Mouse (Mus musculus) midbrain, embryonic 15.5 days (tissue): Measurements from ENCODE around the gene Lingo4. TPM values are rescaled to one million over a fixed set of nuclear protein-coding genes. Genes with fewer than 3 reads are reported as not detected.

Experiments
- ATAC-seq: fragments of 200-750 bp; cut with Nextera tagmentation; replicated peaks from 2 replicates; pipeline ENCODE4 v1.8.0; 2017; ENCODE audit warnings: moderate TSS enrichment
- H3K27ac ChIP-seq: fragments of 300-500 bp; sonication (generic); 2 replicates; pipeline ENCODE4 v1.5.1; 2015; ENCODE audit warnings: mild to moderate bottlenecking, inconsistent platforms
- H3K27me3 ChIP-seq: fragments of 300-500 bp; sonication (generic); replicated peaks from 2 replicates; pipeline ENCODE4 v1.6.1; 2015; ENCODE audit warnings: inconsistent platforms
- H3K36me3 ChIP-seq: fragments of 300-500 bp; sonication (generic); replicated peaks from 2 replicates; pipeline ENCODE4 v1.6.1; 2015; ENCODE audit warnings: inconsistent platforms
- H3K4me1 ChIP-seq: fragments of 300-500 bp; sonication (generic); 2 replicates; pipeline ENCODE4 v1.6.1; 2015; ENCODE audit warnings: inconsistent platforms
- H3K4me2 ChIP-seq: fragments of 300-500 bp; sonication (generic); 2 replicates; pipeline ENCODE4 v1.6.1; 2015; ENCODE audit warnings: inconsistent platforms, mild to moderate bottlenecking, moderate library complexity
- H3K4me3 ChIP-seq: fragments of 300-500 bp; sonication (generic); 2 replicates; pipeline ENCODE4 v1.5.1; 2015; ENCODE audit warnings: mild to moderate bottlenecking, inconsistent platforms
- H3K9ac ChIP-seq: fragments of 300-500 bp; sonication (generic); 2 replicates; pipeline ENCODE4 v1.6.1; 2015; ENCODE audit warnings: mild to moderate bottlenecking, inconsistent platforms
- H3K9me3 ChIP-seq: fragments of 300-500 bp; sonication (generic); 2 replicates; pipeline ENCODE4 v1.6.1; 2016; ENCODE audit warnings: inconsistent platforms
- WGBS: fragments of 180-500 bp; shearing (Covaris S2); methylation state at CpG from one replicate; pipeline ENCODE4 v1.1.7; 2015; ENCODE audit warnings: mixed read lengths; 5-methylcytosine and 5-hydroxymethylcytosine counted together
- polyA plus RNA-seq: library from polyadenylated mRNA; unstranded; fragments of >200 nt; fragmentation: Nextera tagmentation; extraction: Ambion mirVana; gene quantifications from 2 replicates; pipeline ENCODE4 v1.2.1, GENCODE M21; 2015

Gene Lingo4
- polyA plus RNA-seq, 1 experiment from 2014 or later: 1.6 TPM

DNA sequence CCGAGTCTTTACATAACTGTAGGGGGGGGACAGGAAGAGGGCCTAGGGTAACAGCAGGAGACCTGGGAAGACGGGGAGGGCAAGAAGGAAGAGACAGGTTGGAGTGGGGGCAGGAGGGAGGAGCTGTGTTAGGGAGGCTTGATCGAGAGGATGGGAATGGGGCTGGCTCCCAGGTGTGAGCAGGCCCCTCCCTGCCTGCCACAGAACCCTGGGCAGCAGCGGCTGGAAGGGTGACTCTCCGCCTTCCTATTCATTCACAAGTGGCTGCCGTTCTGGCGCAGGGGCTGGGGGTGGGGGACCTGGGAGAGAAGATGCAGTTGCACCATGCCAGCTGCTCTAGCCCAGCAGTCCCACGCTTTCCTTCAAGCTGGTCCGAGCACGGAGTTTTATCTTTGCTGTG lies 25.2 kb upstream of the Lingo4 start:
- ATAC-seq: peak; percentile 35
- no peaks in the 10 kb centered on the region for H3K36me3 ChIP-seq
- 4% methylated on average over 10 of the region's 10 CpGs for WGBS
- no peak overlapping the region for H3K9ac ChIP-seq
- peaks cover 22% of the 10 kb centered on the region for H3K4me1 ChIP-seq
- 0 out of 2 replicates have a peak overlapping the region, but pooled peaks have one; percentile 7 for H3K4me3 ChIP-seq
- H3K9me3 ChIP-seq: no peaks in the 10 kb centered on the region
- peak overlapping the region; percentile 42 for H3K4me2 ChIP-seq
- H3K27ac ChIP-seq: no peak overlapping the region
- no peaks in the 10 kb centered on the region for H3K27me3 ChIP-seq

DNA sequence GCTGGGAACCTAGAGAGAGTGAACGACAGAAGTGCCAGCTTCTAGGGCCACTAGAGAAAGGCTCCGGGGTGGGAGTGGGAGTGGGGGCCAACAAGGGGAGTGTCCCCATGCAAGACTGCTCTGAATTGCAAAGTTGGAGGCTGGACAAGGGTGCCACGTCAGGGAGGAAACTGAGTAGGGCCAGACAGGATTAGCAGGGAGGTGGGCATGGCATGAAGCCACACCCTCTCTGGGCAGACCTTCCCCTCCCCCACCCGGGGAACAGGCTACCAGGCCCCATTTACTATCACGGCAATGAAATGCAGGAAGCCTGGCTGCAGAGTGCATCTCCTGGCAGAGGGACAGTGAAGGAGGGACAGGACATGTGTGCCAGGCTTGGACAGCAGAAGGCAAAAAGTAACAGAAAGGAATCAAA lies 24.7 kb upstream of the Lingo4 start:
- Histone ChIP-seq H3K36me3 (no peaks in the 10 kb centered on the region), H3K4me3 (no peak overlapping the region), H3K27me3 (no peaks in the 10 kb centered on the region), H3K9me3 (no peaks in the 10 kb centered on the region), H3K4me1 (peaks cover 22% of the 10 kb centered on the region), H3K9ac (no peak overlapping the region), H3K27ac (no peak overlapping the region), H3K4me2 (peak overlapping the region; percentile 42)
- ATAC-seq: peak; percentile 62
- 2% methylated on average over 5 of the region's 5 CpGs for WGBS

DNA sequence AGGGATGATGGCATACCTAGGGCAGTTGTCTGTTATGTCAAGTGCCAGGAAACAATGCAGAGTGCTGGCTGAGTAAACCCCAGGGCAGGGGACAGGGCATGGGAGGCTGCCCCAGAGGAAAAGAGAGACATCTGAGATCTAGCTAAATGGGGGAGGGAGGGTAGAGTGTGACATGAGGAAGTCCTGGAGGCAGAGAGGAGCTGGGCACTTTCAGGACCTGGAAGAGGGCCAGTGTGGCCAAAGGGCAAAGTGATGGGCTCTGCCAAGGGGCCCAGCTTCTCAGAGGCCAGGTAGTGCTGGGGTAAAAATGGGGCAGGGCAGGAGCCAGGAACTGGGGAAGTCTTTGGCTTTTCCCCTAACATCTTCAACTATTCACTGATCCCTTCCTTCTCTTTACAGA lies 23.7 kb upstream of the Lingo4 start:
- no peak overlapping the region for H3K27ac ChIP-seq
- no peak for ATAC-seq
- no peak overlapping the region for H3K4me3 ChIP-seq
- H3K9me3 ChIP-seq: no peaks in the 10 kb centered on the region
- H3K36me3 ChIP-seq: no peaks in the 10 kb centered on the region
- no peak overlapping the region for H3K9ac ChIP-seq
- H3K27me3 ChIP-seq: no peaks in the 10 kb centered on the region
- peaks cover 22% of the 10 kb centered on the region for H3K4me1 ChIP-seq
- no peak overlapping the region for H3K4me2 ChIP-seq

- H3K4me1 ChIP-seq: peaks cover 23% of the 10 kb centered on the region
- H3K4me2 ChIP-seq: no peak overlapping the region
- no peak for ATAC-seq
- no peaks in the 10 kb centered on the region for H3K36me3 ChIP-seq
- no peaks in the 10 kb centered on the region for H3K9me3 ChIP-seq
- no peak overlapping the region for H3K9ac ChIP-seq
- H3K27ac ChIP-seq: no peak overlapping the region
- WGBS: 70% methylated on average over 2 of the region's 2 CpGs
- no peak overlapping the region for H3K4me3 ChIP-seq
- no peaks in the 10 kb centered on the region for H3K27me3 ChIP-seq
These were observed 23.2 kb upstream of the Lingo4 start for GRCm38 (mm10) chr3:94375146-94375545.

DNA sequence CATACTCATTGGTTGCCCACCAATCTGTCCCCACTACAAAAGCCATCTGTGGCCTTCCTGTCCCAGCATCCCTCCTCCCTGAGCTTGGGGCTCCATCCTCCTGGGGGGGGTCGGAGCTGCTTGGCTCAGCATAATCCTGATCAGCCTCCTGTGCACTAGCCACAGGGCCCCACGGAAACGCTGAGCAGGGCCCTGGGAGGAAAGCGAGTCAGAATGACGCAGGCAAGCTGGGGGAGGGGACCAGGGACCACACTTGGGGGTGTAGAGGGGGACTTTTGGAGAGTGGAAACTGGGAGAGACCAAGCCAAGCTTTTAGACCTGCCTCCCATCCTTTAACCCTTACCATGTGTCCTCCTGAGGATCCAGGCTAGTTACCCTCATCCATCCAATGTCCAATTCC lies 22.5 kb upstream of the Lingo4 start:
- no peak for ATAC-seq
- Histone ChIP-seq H3K27me3 (no peaks in the 10 kb centered on the region), H3K4me2 (no peak overlapping the region), H3K9ac (no peak overlapping the region), H3K27ac (no peak overlapping the region), H3K36me3 (no peaks in the 10 kb centered on the region), H3K4me3 (no peak overlapping the region), H3K9me3 (no peaks in the 10 kb centered on the region), H3K4me1 (peaks cover 24% of the 10 kb centered on the region)
- 49% methylated on average over 5 of the region's 5 CpGs for WGBS

- Histone ChIP-seq H3K27me3 (no peaks in the 10 kb centered on the region), H3K9ac (no peak overlapping the region), H3K9me3 (no peaks in the 10 kb centered on the region), H3K36me3 (no peaks in the 10 kb centered on the region), H3K4me2 (no peak overlapping the region), H3K4me3 (no peak overlapping the region), H3K27ac (no peak overlapping the region), H3K4me1 (peaks cover 19% of the 10 kb centered on the region)
- WGBS: 22% methylated on average over 13 of the region's 13 CpGs
- no peak for ATAC-seq
These were observed 21.0 kb upstream of the Lingo4 start for GRCm38 (mm10) chr3:94377028-94377923.

GRCm38 (mm10) chr3:94379831-94380510 lies 18.3 kb upstream of the Lingo4 start:
- Histone ChIP-seq H3K27ac (no peak overlapping the region), H3K27me3 (no peaks in the 10 kb centered on the region), H3K36me3 (no peaks in the 10 kb centered on the region), H3K4me3 (no peak overlapping the region), H3K9me3 (no peaks in the 10 kb centered on the region), H3K9ac (no peak overlapping the region), H3K4me2 (no peak overlapping the region), H3K4me1 (0 out of 2 replicates have a peak, but pooled peaks cover 2% of the 10 kb centered on the region)
- ATAC-seq: no peak
- WGBS: 29% methylated on average over 9 of the region's 9 CpGs

- Histone ChIP-seq H3K9me3 (no peaks in the 10 kb centered on the region), H3K36me3 (no peaks in the 10 kb centered on the region), H3K9ac (no peak overlapping the region), H3K4me1 (0 out of 2 replicates have a peak, but pooled peaks cover 2% of the 10 kb centered on the region), H3K4me2 (no peak overlapping the region), H3K27ac (no peak overlapping the region), H3K4me3 (no peak overlapping the region), H3K27me3 (no peaks in the 10 kb centered on the region)
- no peak for ATAC-seq
- 73% methylated on average over 5 of the region's 5 CpGs for WGBS
These were observed 16.0 kb upstream of the Lingo4 start for GRCm38 (mm10) chr3:94382308-94382707.

DNA sequence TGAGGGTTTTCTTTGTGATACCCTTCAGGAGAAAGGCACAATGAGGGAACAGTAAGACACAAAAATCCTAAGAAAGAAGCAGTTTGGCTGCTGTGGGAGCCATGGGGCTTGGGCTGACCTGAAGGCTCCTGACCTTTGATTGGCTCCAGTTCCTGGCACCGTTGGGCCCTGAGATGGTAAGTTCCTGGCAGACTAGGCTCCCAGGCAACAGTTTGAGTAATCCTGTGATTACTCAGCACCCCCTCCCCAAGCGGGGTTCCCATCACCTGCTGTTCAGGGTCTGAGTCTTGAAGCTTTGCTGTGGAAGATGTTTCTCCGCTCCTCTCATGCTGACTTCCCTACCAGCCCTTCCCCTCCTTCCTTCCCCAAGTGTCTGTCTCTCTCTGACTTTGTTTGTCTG lies 14.8 kb upstream of the Lingo4 start:
- Histone ChIP-seq H3K9ac (no peak overlapping the region), H3K4me2 (no peak overlapping the region), H3K27me3 (no peaks in the 10 kb centered on the region), H3K9me3 (no peaks in the 10 kb centered on the region), H3K4me3 (no peak overlapping the region), H3K27ac (no peak overlapping the region), H3K36me3 (no peaks in the 10 kb centered on the region), H3K4me1 (0 out of 2 replicates have a peak, but pooled peaks cover 2% of the 10 kb centered on the region)
- 54% methylated on average over 3 of the region's 3 CpGs for WGBS
- no peak for ATAC-seq

GRCm38 (mm10) chr3:94386671-94387070 lies 11.6 kb upstream of the Lingo4 start:
- H3K27me3 ChIP-seq: no peaks in the 10 kb centered on the region
- H3K27ac ChIP-seq: no peak overlapping the region
- no peak overlapping the region for H3K4me2 ChIP-seq
- 57% methylated on average over 4 of the region's 4 CpGs for WGBS
- no peak overlapping the region for H3K9ac ChIP-seq
- no peak overlapping the region for H3K4me3 ChIP-seq
- H3K9me3 ChIP-seq: no peaks in the 10 kb centered on the region
- no peaks in the 10 kb centered on the region for H3K36me3 ChIP-seq
- ATAC-seq: no peak
- H3K4me1 ChIP-seq: no peaks in the 10 kb centered on the region

- 91% methylated on average over 10 of the region's 10 CpGs for WGBS
These were observed 10.9 kb upstream of the Lingo4 start for GRCm38 (mm10) chr3:94387391-94387790.

DNA sequence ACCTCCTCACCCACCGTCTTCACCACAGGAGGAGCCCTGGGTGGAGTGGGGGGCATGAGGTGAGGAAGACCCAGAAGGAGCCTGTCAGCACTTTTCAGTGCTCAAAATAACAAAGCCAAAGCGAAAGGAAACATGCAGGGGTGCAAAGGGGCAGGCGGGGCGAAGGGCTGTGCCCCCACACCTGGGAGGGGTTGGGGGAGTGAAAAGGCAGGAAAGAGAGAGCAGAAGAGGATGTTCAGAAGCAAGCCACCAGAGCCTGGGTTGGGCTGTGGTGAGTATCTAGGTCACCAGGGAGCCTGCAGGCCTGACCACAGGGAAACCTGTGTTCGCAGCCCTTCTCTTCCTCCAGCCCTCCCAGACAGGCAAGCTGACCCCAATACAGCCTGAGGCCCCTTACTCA lies 10.3 kb upstream of the Lingo4 start:
- Histone ChIP-seq H3K4me2 (no peak overlapping the region), H3K4me1 (no peaks in the 10 kb centered on the region), H3K27me3 (no peaks in the 10 kb centered on the region), H3K4me3 (no peak overlapping the region), H3K9ac (no peak overlapping the region), H3K9me3 (no peaks in the 10 kb centered on the region), H3K36me3 (no peaks in the 10 kb centered on the region), H3K27ac (no peak overlapping the region)
- 81% methylated on average over 5 of the region's 5 CpGs for WGBS
- no peak for ATAC-seq

More at GRCm38 (mm10) chr3:94387391-94387790, 10.9 kb upstream of the Lingo4 start:
- Histone ChIP-seq H3K27ac (no peak overlapping the region), H3K27me3 (no peaks in the 10 kb centered on the region), H3K9me3 (no peaks in the 10 kb centered on the region), H3K36me3 (no peaks in the 10 kb centered on the region), H3K4me1 (no peaks in the 10 kb centered on the region), H3K4me2 (no peak overlapping the region), H3K4me3 (no peak overlapping the region), H3K9ac (no peak overlapping the region)
- no peak for ATAC-seq
